Mouse (Mus musculus) cerebellum, postnatal 25 days (tissue): Measurements from ENCODE around the gene Zcchc4.
"Not testable (repeated sequence)": the region's sequence is repeated elsewhere in the genome, so short reads cannot be mapped to it uniquely, and the experiment has no call there.

ENCODE experiments used
- DNase-seq, 2 experiments: peaks; one replicate each; pipeline ENCODE4 v3.0.0; 2021; ENCODE audit warnings: mixed read lengths in 2 of 2

The Zcchc4 gene

GRCm38 (mm10) chr5:52775237-52775636 is at the start of gene Zcchc4:
Gene Zcchc4 (plus strand): TSS chr5:52775409.
- peak; percentile 21 to 22 for DNase-seq

GRCm38 (mm10) chr5:52727747-52728146 is 47.5 kb upstream of the Zcchc4 start:
- no peak for DNase-seq

- no peak for DNase-seq
Observed at GRCm38 (mm10) chr5:52732811-52733210, 42.4 kb upstream of the Zcchc4 start.

- no peak for DNase-seq
Observed at GRCm38 (mm10) chr5:52736046-52736445, 39.2 kb upstream of the Zcchc4 start.

GRCm38 (mm10) chr5:52741391-52742111 is 33.7 kb upstream of the Zcchc4 start, which contains the start of gene Pi4k2b:
Gene Pi4k2b (plus strand): TSS chr5:52741574.
- DNase-seq, result peak; percentile 53 to 78

GRCm38 (mm10) chr5:52742112-52742813 is 32.9 kb upstream of the Zcchc4 start:
- DNase-seq, result peak in 1 of 2 experiments; percentile 15

- no peak for DNase-seq
Observed at GRCm38 (mm10) chr5:52743231-52743630, 32.0 kb upstream of the Zcchc4 start.

GRCm38 (mm10) chr5:52746920-52747319 is 28.3 kb upstream of the Zcchc4 start:
- DNase-seq, result no peak

- no peak for DNase-seq
Observed at GRCm38 (mm10) chr5:52748732-52749131, 26.5 kb upstream of the Zcchc4 start.

GRCm38 (mm10) chr5:52753146-52753545 is 22.1 kb upstream of the Zcchc4 start:
- DNase-seq, result no peak

GRCm38 (mm10) chr5:52754196-52754595 is 21.0 kb upstream of the Zcchc4 start:
- DNase-seq, result no peak

- no peak for DNase-seq
Observed at GRCm38 (mm10) chr5:52755337-52755736, 19.9 kb upstream of the Zcchc4 start.

GRCm38 (mm10) chr5:52755989-52756388 is 19.2 kb upstream of the Zcchc4 start:
- no peak for DNase-seq

GRCm38 (mm10) chr5:52762586-52762985 is 12.6 kb upstream of the Zcchc4 start:
- DNase-seq, result no peak

- no peak for DNase-seq
Observed at GRCm38 (mm10) chr5:52774267-52774666, 942 bp upstream of the Zcchc4 start.

GRCm38 (mm10) chr5:52776466-52777354 is 1.5 kb downstream of the Zcchc4 start:
- DNase-seq, result not testable (repeated sequence)

- DNase-seq, result peak; percentile 89 to 92
Observed at GRCm38 (mm10) chr5:52782523-52783250, 7.5 kb downstream of the Zcchc4 start.

GRCm38 (mm10) chr5:52783251-52783620 is 8.0 kb downstream of the Zcchc4 start:
- DNase-seq, result no peak

- no peak for DNase-seq
Observed at GRCm38 (mm10) chr5:52783957-52784356, 8.7 kb downstream of the Zcchc4 start.

GRCm38 (mm10) chr5:52786556-52787322 is 11.5 kb downstream of the Zcchc4 start:
- no peak for DNase-seq

GRCm38 (mm10) chr5:52793230-52793629 is 18.0 kb downstream of the Zcchc4 start:
- no peak for DNase-seq

- no peak for DNase-seq
Observed at GRCm38 (mm10) chr5:52794109-52794508, 18.9 kb downstream of the Zcchc4 start.
